Mouse (Mus musculus) liver, embryonic 11.5 days (tissue): ENCODE data around the gene Klhl25. TPM values are rescaled to one million over a fixed set of nuclear protein-coding genes. Genes with fewer than 3 reads are reported as not detected.

Source experiments
- ATAC-seq: fragments of 200-750 bp; cut with Nextera tagmentation; replicated peaks from 2 replicates; pipeline ENCODE4 v1.8.0; 2017; ENCODE audit warnings: moderate number of reproducible peaks, mild to moderate bottlenecking, moderate TSS enrichment, moderate library complexity; ENCODE audit not compliant: low FRiP score
- DNase-seq: peaks from one replicate; pipeline ENCODE4 v3.0.0-alpha.2; 2017; ENCODE audit warnings: low spot score
- H3K27ac ChIP-seq: fragments of 300-500 bp; sonication (generic); 2 replicates; pipeline ENCODE4 v1.5.1; 2014; ENCODE audit warnings: mild to moderate bottlenecking, low read depth, low read length, control low read depth
- H3K27me3 ChIP-seq: fragments of 300-500 bp; sonication (generic); replicated peaks from 2 replicates; pipeline ENCODE4 v1.6.1; 2014; ENCODE audit warnings: low read length, mixed read lengths; ENCODE audit not compliant: control insufficient read depth, insufficient read depth
- H3K36me3 ChIP-seq: fragments of 300-500 bp; sonication (generic); 2 replicates; pipeline ENCODE4 v1.6.1; 2014; ENCODE audit warnings: mild to moderate bottlenecking, low read length, moderate library complexity, mixed read lengths; ENCODE audit not compliant: control insufficient read depth, insufficient read depth
- H3K4me1 ChIP-seq: fragments of 300-500 bp; sonication (generic); replicated peaks from 2 replicates; pipeline ENCODE4 v1.6.1; 2014; ENCODE audit warnings: low read length, mixed read lengths; ENCODE audit not compliant: control insufficient read depth, insufficient read depth
- H3K4me2 ChIP-seq: fragments of 300-500 bp; sonication (generic); 2 replicates; pipeline ENCODE4 v1.6.1; 2014; ENCODE audit warnings: mild to moderate bottlenecking, control low read depth, moderate library complexity
- H3K4me3 ChIP-seq: fragments of 300-500 bp; sonication (generic); 2 replicates; pipeline ENCODE4 v1.5.1; 2014; ENCODE audit warnings: low read depth, low read length, control low read depth
- H3K9ac ChIP-seq: fragments of 300-500 bp; sonication (generic); 2 replicates; pipeline ENCODE4 v1.6.1; 2014; ENCODE audit warnings: low read depth, low read length, control low read depth
- H3K9me3 ChIP-seq: fragments of 300-500 bp; sonication (generic); 2 replicates; pipeline ENCODE4 v1.6.1; 2016; ENCODE audit warnings: low read length, inconsistent platforms, mixed read lengths; ENCODE audit not compliant: control insufficient read depth
- WGBS: fragments of 180-500 bp; shearing (Covaris S2); extraction: QIAGEN DNeasy Blood & Tissue Kit; methylation state at CpG from one replicate; pipeline ENCODE4 v1.1.7; 2014; 5-methylcytosine and 5-hydroxymethylcytosine counted together
- polyA plus RNA-seq: library from polyadenylated mRNA; unstranded; fragments of >200 nt; fragmentation: Nextera tagmentation; extraction: Ambion mirVana; gene quantifications from 2 replicates; pipeline ENCODE4 v1.2.1, GENCODE M21; 2014

Klhl25 gene
- polyA plus RNA-seq = 11.6 and 12.9 TPM in 2 replicates

GRCm38 (mm10) chr7:75848115-75848775 lies at the start of gene Klhl25:
Gene Klhl25 (plus strand): TSS chr7:75848310.
- Histone ChIP-seq H3K27me3 (no peaks in the 10 kb centered on the region), H3K9ac (peak within 1 kb of the TSS; percentile 89), H3K4me1 (peaks cover 15% of the 10 kb centered on the region), H3K27ac (peak within 1 kb of the TSS; percentile 76), H3K4me2 (peak within 1 kb of the TSS; percentile 85), H3K9me3 (no peaks in the 10 kb centered on the region), H3K4me3 (peak within 1 kb of the TSS; percentile 85), H3K36me3 (no peaks in the 10 kb centered on the region)
- under 1% methylated on average over 60 of the region's 60 CpGs for WGBS
- peak; percentile 92 for DNase-seq
- ATAC-seq = peak; percentile 97

GRCm38 (mm10) chr7:75800530-75800929 lies 47.6 kb upstream of the Klhl25 start:
- 74% methylated on average over 4 of the region's 4 CpGs for WGBS
- ATAC-seq (no peak), DNase-seq (no peak)
- Histone ChIP-seq H3K4me3 (no peak overlapping the region), H3K36me3 (no peaks in the 10 kb centered on the region), H3K9me3 (peaks cover 2% of the 10 kb centered on the region; the same call in 1 of the 2 replicates), H3K27me3 (no peaks in the 10 kb centered on the region), H3K4me1 (peaks cover 8% of the 10 kb centered on the region; the same call in 1 of the 2 replicates), H3K4me2 (no peak overlapping the region), H3K9ac (no peak overlapping the region), H3K27ac (no peak overlapping the region)

GRCm38 (mm10) chr7:75801022-75801421 lies 47.1 kb upstream of the Klhl25 start:
- H3K9me3 ChIP-seq = peaks cover 2% of the 10 kb centered on the region; the same call in 1 of the 2 replicates
- no peak overlapping the region for H3K27ac ChIP-seq
- no peak for ATAC-seq
- no peaks in the 10 kb centered on the region for H3K36me3 ChIP-seq
- H3K4me3 ChIP-seq = no peak overlapping the region
- DNase-seq = no peak
- H3K4me2 ChIP-seq = no peak overlapping the region
- WGBS = 85% methylated on average over 3 of the region's 3 CpGs
- no peaks in the 10 kb centered on the region for H3K27me3 ChIP-seq
- H3K4me1 ChIP-seq = peaks cover 13% of the 10 kb centered on the region
- no peak overlapping the region for H3K9ac ChIP-seq

- no peak for ATAC-seq
- Histone ChIP-seq H3K9ac (no peak overlapping the region), H3K27me3 (no peaks in the 10 kb centered on the region), H3K4me3 (no peak overlapping the region), H3K36me3 (no peaks in the 10 kb centered on the region), H3K27ac (no peak overlapping the region), H3K4me2 (no peak overlapping the region), H3K4me1 (peaks cover 14% of the 10 kb centered on the region), H3K9me3 (peaks cover 2% of the 10 kb centered on the region; the same call in 1 of the 2 replicates)
- WGBS = 76% methylated on average over 5 of the region's 5 CpGs
- no peak for DNase-seq
Measured at GRCm38 (mm10) chr7:75801621-75802358, 46.3 kb upstream of the Klhl25 start.

DNA sequence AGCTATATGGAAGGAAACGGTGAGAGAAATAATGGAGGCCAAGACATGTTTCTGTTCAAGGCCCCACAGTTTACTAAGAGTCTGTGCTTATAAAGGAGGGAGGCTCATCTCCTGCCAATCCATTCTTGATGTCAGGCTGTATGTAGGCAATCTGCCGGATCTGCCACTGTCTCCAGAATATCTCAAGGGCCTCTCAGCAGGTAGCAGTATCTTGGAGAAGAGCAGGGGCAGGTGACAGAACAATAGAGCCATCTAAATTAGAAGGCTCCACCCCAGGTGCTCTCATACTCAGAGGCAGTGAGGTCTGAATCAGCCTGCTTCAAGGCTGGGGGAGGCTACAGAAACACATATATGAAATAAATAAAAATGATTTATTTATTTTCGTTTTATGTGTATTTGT lies 45.2 kb upstream of the Klhl25 start:
- Histone ChIP-seq H3K4me2 (no peak overlapping the region), H3K4me1 (peaks cover 16% of the 10 kb centered on the region), H3K9me3 (no peaks in the 10 kb centered on the region), H3K4me3 (no peak overlapping the region), H3K36me3 (no peaks in the 10 kb centered on the region), H3K27ac (no peak overlapping the region), H3K9ac (no peak overlapping the region), H3K27me3 (no peaks in the 10 kb centered on the region)
- whole genome bisulfite sequencing = 73% methylated on average over 3 of the region's 3 CpGs
- DNase-seq (no peak), ATAC-seq (no peak)

GRCm38 (mm10) chr7:75806161-75806560 lies 41.9 kb upstream of the Klhl25 start:
- ATAC-seq = no peak

GRCm38 (mm10) chr7:75806711-75807110 lies 41.4 kb upstream of the Klhl25 start:
- Histone ChIP-seq H3K9ac (no peak overlapping the region), H3K36me3 (no peaks in the 10 kb centered on the region), H3K4me3 (no peak overlapping the region), H3K27ac (no peak overlapping the region), H3K27me3 (no peaks in the 10 kb centered on the region), H3K4me1 (peaks cover 16% of the 10 kb centered on the region), H3K9me3 (no peaks in the 10 kb centered on the region), H3K4me2 (no peak overlapping the region)
- WGBS = 34% methylated on average over 4 of the region's 4 CpGs
- ATAC-seq (no peak), DNase-seq (no peak)

More at GRCm38 (mm10) chr7:75806161-75806560, 41.9 kb upstream of the Klhl25 start:
- Histone ChIP-seq H3K4me3 (no peak overlapping the region), H3K4me1 (peaks cover 16% of the 10 kb centered on the region), H3K9ac (no peak overlapping the region), H3K9me3 (no peaks in the 10 kb centered on the region), H3K27ac (no peak overlapping the region), H3K36me3 (no peaks in the 10 kb centered on the region), H3K27me3 (no peaks in the 10 kb centered on the region), H3K4me2 (no peak overlapping the region)
- no peak for DNase-seq
- 49% methylated on average over 4 of the region's 4 CpGs for WGBS

- Histone ChIP-seq H3K27ac (no peak overlapping the region), H3K27me3 (no peaks in the 10 kb centered on the region), H3K9ac (no peak overlapping the region), H3K9me3 (no peaks in the 10 kb centered on the region), H3K36me3 (no peaks in the 10 kb centered on the region), H3K4me3 (no peak overlapping the region), H3K4me1 (peaks cover 16% of the 10 kb centered on the region), H3K4me2 (no peak overlapping the region)
- WGBS = 70% methylated on average over 17 of the region's 17 CpGs
- ATAC-seq (peak; percentile 36; the same call in 1 of the 2 replicates), DNase-seq (no peak)
Measured at GRCm38 (mm10) chr7:75807460-75808304, 40.4 kb upstream of the Klhl25 start.
